Mouse (Mus musculus) heart, postnatal 14 days (tissue): ENCODE measurements at regions not wholly inside any gene's neighbourhood (a gene's known extent, or its start where the extent isn't known, plus 50 kb on each side); places are given as distances from the start of the nearest gene placed in this dataset.

Source experiments
- DNase-seq, 2 experiments: peaks; one replicate each; pipeline ENCODE4 v3.0.0; 2021 to 2022
- intact Hi-C: fragments of 180-260 bp; cut with DNase I; formaldehyde crosslinking; loops from one replicate; pipeline ENCODE4 v1.15.1; 2025

DNA sequence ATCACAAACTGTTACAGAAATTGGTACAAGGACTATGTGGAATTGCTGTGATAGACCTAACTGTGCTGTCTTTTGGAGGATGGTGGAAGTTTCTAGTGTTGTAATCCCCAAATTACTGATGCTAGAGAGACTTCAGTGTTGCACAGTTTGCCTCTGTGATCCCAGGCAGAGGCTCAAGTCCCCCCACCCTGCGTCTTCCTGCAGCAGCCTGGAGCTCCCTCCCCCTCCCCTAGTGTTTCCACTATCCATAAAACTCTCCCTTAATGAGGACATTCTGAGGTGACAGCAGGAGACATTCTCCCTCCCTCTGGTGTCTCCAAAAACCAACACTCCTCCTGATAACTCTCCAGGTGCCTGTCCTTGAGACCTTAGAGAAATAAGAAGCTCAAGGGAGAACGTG, 242.8 kb downstream of the 1700064H15Rik start:
- no peak for DNase-seq
- intact Hi-C loops: no loop called here

DNA sequence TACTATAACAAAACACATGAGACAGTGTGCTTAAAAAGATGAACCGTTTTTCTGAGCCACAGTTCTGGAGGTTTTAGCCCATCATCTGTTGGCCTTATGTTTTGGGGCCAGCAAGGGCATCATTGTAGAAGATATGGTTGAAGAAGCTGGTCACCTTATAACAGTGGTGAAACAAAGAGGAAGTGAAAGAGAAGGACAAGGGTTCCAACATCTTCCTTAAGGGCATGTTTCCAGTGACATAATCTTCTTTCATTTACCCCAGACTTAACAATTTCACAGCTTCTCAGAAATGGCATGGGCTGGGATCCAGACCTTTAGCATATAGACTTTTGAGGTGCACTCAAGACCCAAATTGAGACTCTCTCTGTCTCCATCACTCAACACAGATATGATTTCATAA, 259.5 kb downstream of the 1700064H15Rik start:
- no peak for DNase-seq
- intact Hi-C loops: no loop called here

GRCm38 (mm10) chr3:19367761-19368160, 260.7 kb downstream of the 1700064H15Rik start:
- DNase-seq: no peak
- intact Hi-C loops: no loop called here
